Mouse (Mus musculus) neutrophil, adult 5-6 weeks (primary cell): Measurements from ENCODE around the gene Zfp160. TPM values are rescaled to one million over a fixed set of nuclear protein-coding genes. Genes with fewer than 3 reads are reported as not detected.
"Not testable (repeated sequence)": the region's sequence is repeated elsewhere in the genome, so short reads cannot be mapped to it uniquely, and the experiment has no call there.

Experiments used
- ATAC-seq: fragments of 151-379, 151-347 bp; 2 replicates; pipeline ENCODE4 v1.8.0; 2017; ENCODE audit warnings: mild to moderate bottlenecking, moderate TSS enrichment; ENCODE audit not compliant: insufficient number of reproducible peaks, poor library complexity, low FRiP score, severe bottlenecking; ENCODE audit errors: extremely low read depth
- total RNA-seq: library from RNA; stranded (forward); fragments of 200-1000 nt; gene quantifications from 2 replicates; pipeline ENCODE4 v1.2.3, GENCODE M21; 2017

Gene Zfp160
- total RNA-seq: 19.4 and 19.8 TPM in 2 replicates

- peak; percentile 95 for ATAC-seq
Observed at GRCm38 (mm10) chr17:21008382-21009331, at the start of gene Zfp160. Zfp160 (plus strand) TSS chr17:21008903.

DNA sequence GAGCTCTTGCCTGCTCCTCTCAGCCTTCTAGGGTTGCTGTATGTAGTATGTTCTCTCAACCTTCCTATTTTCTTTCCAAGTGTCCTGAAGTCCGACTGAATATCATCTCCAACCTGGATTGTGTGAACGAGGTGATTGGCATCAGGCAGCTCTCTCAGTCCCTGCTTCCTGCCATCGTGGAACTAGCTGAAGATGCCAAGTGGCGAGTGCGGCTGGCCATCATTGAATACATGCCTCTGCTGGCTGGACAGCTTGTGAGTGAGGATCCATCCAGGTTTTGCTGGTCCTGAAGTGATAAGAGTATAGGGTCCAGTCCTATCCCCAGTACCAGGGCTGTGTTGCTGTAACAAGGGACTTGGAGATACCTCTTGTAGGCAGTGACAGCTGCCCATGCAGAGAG is 48.3 kb upstream of the Zfp160 start:
- ATAC-seq: no peak

DNA sequence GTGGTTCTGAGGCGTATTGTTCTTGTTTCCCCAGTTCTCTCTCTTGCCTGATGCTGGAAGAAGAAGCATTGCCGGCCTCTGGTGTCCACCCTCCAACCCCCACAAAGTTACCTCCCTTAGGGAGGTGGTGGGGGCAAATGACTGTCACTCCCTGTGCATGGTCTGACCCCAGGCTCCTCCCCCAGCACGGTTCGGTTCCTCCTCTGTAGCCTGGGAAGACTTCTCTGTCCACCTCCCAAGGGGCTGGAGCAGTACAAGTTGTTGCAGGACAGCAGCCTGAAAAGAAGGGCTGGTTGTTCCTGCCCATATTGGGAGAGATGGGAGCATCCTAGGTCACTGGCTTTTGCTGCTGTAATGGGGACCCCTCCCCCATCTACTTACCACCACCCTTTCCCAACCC is 43.3 kb upstream of the Zfp160 start:
- no peak for ATAC-seq

DNA sequence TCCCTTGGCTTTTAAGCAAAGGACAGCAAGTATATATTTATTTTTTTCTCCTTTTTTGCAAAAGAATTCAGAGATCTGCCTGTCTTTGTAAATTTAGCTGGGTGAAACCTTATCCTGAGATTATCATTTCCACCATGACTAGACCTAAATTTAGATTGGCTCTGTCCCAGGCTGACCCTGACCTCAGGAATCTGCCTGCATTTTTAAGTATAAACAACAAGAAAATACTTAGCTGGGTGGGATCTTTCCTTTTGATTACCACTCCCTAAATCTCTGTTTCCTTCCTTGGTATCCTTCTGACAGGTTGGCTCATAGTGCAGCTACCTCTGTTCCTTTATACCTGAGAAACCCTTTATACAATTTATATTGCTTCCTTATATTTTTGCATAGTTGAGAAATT is 42.0 kb upstream of the Zfp160 start:
- ATAC-seq: no peak

DNA sequence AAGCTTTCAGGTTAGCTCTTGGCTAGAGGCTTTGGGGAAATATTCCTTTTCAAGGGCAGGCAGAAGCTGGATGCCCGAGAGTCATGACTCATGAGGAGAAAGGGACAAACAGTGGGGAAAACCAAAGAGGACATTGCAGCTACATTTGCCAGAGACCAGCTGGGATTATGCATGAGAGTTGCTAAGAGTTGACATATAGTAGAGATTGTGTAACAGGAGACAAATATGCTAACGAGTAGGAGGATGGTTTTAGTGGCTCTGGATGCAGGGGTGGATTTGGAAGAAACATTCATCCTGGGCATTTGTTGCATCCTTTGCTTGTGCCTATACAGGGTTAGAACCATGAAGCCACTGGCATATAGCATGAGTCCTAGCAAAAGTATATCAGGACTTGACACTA is 15.0 kb upstream of the Zfp160 start:
- no peak for ATAC-seq

- no peak for ATAC-seq
Observed at GRCm38 (mm10) chr17:20996364-20996763, 12.3 kb upstream of the Zfp160 start, which contains the start of gene Vmn1r233. Vmn1r233 (minus strand) TSS chr17:20996464.

DNA sequence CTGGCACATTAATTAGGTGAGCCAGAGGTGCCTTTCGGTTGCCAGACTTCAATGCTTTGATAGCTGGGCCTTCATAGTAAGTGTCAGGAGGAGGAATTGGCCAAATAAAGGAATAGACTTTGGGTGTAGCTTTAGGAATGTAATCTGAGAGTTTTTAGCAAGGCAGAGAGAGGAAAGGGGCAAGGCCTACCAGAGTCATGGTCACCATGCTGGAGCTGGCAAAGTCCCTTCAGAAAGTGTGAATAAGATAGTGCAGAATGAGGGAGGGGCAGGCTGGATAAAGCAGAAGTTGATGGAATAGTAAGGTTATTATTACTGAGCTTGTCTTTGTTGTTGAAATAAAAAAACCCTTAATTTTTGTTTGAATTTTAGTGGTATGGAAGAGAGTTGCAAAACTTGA is 1.0 kb downstream of the Zfp160 start:
- no peak for ATAC-seq

- no peak for ATAC-seq
Observed at GRCm38 (mm10) chr17:21018410-21019080, 9.8 kb downstream of the Zfp160 start.

GRCm38 (mm10) chr17:21048020-21048419 is 39.3 kb downstream of the Zfp160 start:
- ATAC-seq: not testable (repeated sequence)

GRCm38 (mm10) chr17:21050901-21051300 is 42.2 kb downstream of the Zfp160 start:
- no peak for ATAC-seq

GRCm38 (mm10) chr17:21051341-21051740 is 42.6 kb downstream of the Zfp160 start:
- not testable (repeated sequence) for ATAC-seq

GRCm38 (mm10) chr17:21051919-21052318 is 43.2 kb downstream of the Zfp160 start:
- not testable (repeated sequence) for ATAC-seq

GRCm38 (mm10) chr17:21053267-21053666 is 44.6 kb downstream of the Zfp160 start:
- ATAC-seq: no peak

DNA sequence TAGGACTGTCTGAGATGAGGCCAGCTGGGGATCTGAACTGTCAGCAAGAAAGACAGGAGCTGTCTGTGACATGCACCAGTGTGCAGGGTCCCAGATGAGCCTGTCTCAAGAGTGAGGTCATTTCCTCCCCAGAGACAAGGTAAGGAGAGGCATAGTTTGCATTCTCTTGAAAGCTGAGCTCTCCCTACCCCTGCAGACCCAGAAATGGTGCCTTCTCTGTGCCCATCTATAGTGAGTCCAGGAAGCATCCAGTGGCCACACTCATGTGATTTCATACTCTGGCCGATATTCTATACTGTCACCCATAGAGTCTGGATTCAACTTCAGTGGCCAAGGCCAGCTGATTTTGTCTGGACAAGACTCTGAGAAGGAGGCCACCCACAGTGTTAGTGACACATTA is 46.4 kb downstream of the Zfp160 start:
- not testable (repeated sequence) for ATAC-seq

- ATAC-seq: no peak
Observed at GRCm38 (mm10) chr17:21065501-21065900, 56.8 kb downstream of the Zfp160 start.

- no peak for ATAC-seq
Observed at GRCm38 (mm10) chr17:21067036-21067435, 58.3 kb downstream of the Zfp160 start.

- ATAC-seq: not testable (repeated sequence)
Observed at GRCm38 (mm10) chr17:21069443-21069842, 60.7 kb downstream of the Zfp160 start.

- ATAC-seq: not testable (repeated sequence)
Observed at GRCm38 (mm10) chr17:21070971-21071370, 62.3 kb downstream of the Zfp160 start.
